In genomic region chr5:113907786-113908567, GRCm38 (mm10) we compare ENCODE assay signal across 7 mouse cellular contexts. TPM values are rescaled to one million over a fixed set of nuclear protein-coding genes. Genes with fewer than 3 reads are reported as not detected.
DNase-seq lines count a peak whose midpoint lies in the region; ATAC-seq and TF ChIP-seq lines count a peak whose summit lies in the region.

No protein-coding gene starts in this region.

- H3K27ac ChIP-seq in hindbrain, embryonic 14.5 days = peak overlapping the region; percentile 96
- H3K27ac ChIP-seq in small intestine, adult 2 months (ENCODE audit: insufficient read depth, low read depth, low read length) = peak overlapping the region; percentile 90

- H3K9ac ChIP-seq in hindbrain, embryonic 14.5 days = peak overlapping the region; percentile 90

- no peak; the same call in 1 of the 2 replicates for TF ChIP-seq POLR2A in small intestine, adult 2 months (IDR thresholded peaks at IDR 0.05; ENCODE audit: low read depth, low read length)

- H3K27me3 ChIP-seq in hindbrain, embryonic 14.5 days (ENCODE audit: control insufficient read depth, insufficient read depth, low read length) = no peaks in the 10 kb centered on the region
- no peaks in the 10 kb centered on the region for H3K27me3 ChIP-seq in small intestine, adult 2 months (ENCODE audit: control insufficient read depth, insufficient read depth, low read length)

- peak; percentile 77 for DNase-seq in T-cell, adult 2 months (ENCODE audit: low spot score)
- DNase-seq in cerebellum, adult 9-10 months = peak; percentile 59
- DNase-seq in gastrocnemius, adult 18-20 months (ENCODE audit: low spot score) = peak; percentile 58
- peak; percentile 52 for DNase-seq in hindbrain, embryonic 14.5 days (ENCODE audit: low spot score)
- DNase-seq in left cerebral cortex, postnatal 36 days (ENCODE audit: low spot score in 2 of 2) = peak; percentile 53 to 62

- peaks cover 42% of the 10 kb centered on the region for H3K4me1 ChIP-seq in hindbrain, embryonic 14.5 days (replicated peaks; ENCODE audit: control insufficient read depth, insufficient read depth, low read length)
- H3K4me1 ChIP-seq in small intestine, adult 2 months (ENCODE audit: control insufficient read depth, insufficient read depth, insufficient read length, low read length) = peaks cover 13% of the 10 kb centered on the region

- no peak for TF ChIP-seq CTCF in small intestine, adult 2 months (IDR thresholded peaks at IDR 0.05; ENCODE audit: extremely low read depth, insufficient read length, insufficient replicate concordance, low read depth, low read length)

- H3K4me2 ChIP-seq in hindbrain, embryonic 14.5 days (replicated peaks) = peak overlapping the region; percentile 66

- intact Hi-C loops in left cerebral cortex, postnatal 36 days (cut with DNase I) = loop anchor here (5.0 to 10.0 kb wide), 2 partner anchors 36 to 53 kb away; no protein-coding TSS in a partner anchor

- peak overlapping the region; percentile 96 for H3K4me3 ChIP-seq in hindbrain, embryonic 14.5 days (replicated peaks; ENCODE audit: low read length)
- peak overlapping the region; percentile 85 for H3K4me3 ChIP-seq in small intestine, adult 2 months (ENCODE audit: low read depth, low read length)

- peak; percentile 69 for ATAC-seq in hindbrain, embryonic 14.5 days (ENCODE audit: low FRiP score)
- ATAC-seq in megakaryocyte-erythroid progenitor cell, adult 5-6 weeks (replicated peaks; ENCODE audit: low FRiP score, low TSS enrichment, poor library complexity, severe bottlenecking) = peak; percentile 72

- no peaks in the 10 kb centered on the region for H3K36me3 ChIP-seq in hindbrain, embryonic 14.5 days (replicated peaks; ENCODE audit: control insufficient read depth, insufficient read depth)
- no peaks in the 10 kb centered on the region for H3K36me3 ChIP-seq in small intestine, adult 2 months (ENCODE audit: control insufficient read depth, insufficient read depth, low read length)

- H3K9me3 ChIP-seq in hindbrain, embryonic 14.5 days (ENCODE audit: control insufficient read depth, low read length) = no peaks in the 10 kb centered on the region

- WGBS in hindbrain, embryonic 14.5 days = under 1% methylated on average over 64 of the region's 69 CpGs
- WGBS in small intestine, adult 2 months = under 1% methylated on average over 69 of the region's 69 CpGs

RNA-seq across cellular contexts. Expression of gene Coro1c, which starts 0.6 kb away (rescaled TPM):
- 10 to 100 TPM in 1 of 2 experiments, 1 to 10 TPM in 1; 8.9 to 12.7 TPM for total RNA-seq in gastrocnemius, adult 18-20 months (2021)
- polyA plus RNA-seq in hindbrain, embryonic 14.5 days (2014; fragmentation: Nextera tagmentation; extraction: Ambion mirVana) = 172 and 177 TPM in 2 replicates
- 10 to 100 TPM; 73.7 to 87.8 TPM for total RNA-seq in left cerebral cortex, postnatal 36 days (2021)
- total RNA-seq in megakaryocyte-erythroid progenitor cell, adult 5-6 weeks (2014; fragmentation: Nextera tagmentation) = 56.5 and 80.4 TPM in 2 replicates
- total RNA-seq in megakaryocyte-erythroid progenitor cell, adult 5-6 weeks (2017) = 75.7 and 78.0 TPM in 2 replicates
- polyA plus RNA-seq in small intestine, adult 2 months (2012; rRNA removed) = 68.3 and 144 TPM in 2 replicates

Comparison
In these comparisons a context has a peak if more than half of its experiments do, and no peak if none do; other contexts are left out.
1. Peak in every context shown above with its lines: DNase-seq, ATAC-seq, H3K4me3 ChIP-seq and H3K27ac ChIP-seq.
2. RNA of gene Coro1c, which starts 0.6 kb away (total RNA-seq): 73.7 to 87.8 TPM in left cerebral cortex, postnatal 36 days and 56.5 to 80.4 TPM in megakaryocyte-erythroid progenitor cell, adult 5-6 weeks; 8.9 to 12.7 TPM in gastrocnemius, adult 18-20 months; every median in the first group is over 4 times any median in the second.